Mouse (Mus musculus) brain, embryonic 14.5 days (tissue): ENCODE results near the gene Saa2.

Experiments
- CTCF ChIP-seq: fragments of 200-500 bp; IDR thresholded peaks from 2 replicates; pipeline ENCODE4 v1.5.1; 2012; ENCODE audit warnings: inconsistent platforms, mild to moderate bottlenecking, moderate library complexity, borderline replicate concordance; ENCODE audit not compliant: insufficient read depth, insufficient read length; ENCODE audit errors: extremely low read depth
- POLR2A ChIP-seq: fragments of 200-500 bp; IDR thresholded peaks from 2 replicates; pipeline ENCODE4 v1.6.1; 2012; ENCODE audit warnings: mild to moderate bottlenecking, inconsistent platforms, borderline replicate concordance; ENCODE audit not compliant: poor library complexity, insufficient read depth, insufficient read length, severe bottlenecking; ENCODE audit errors: extremely low read depth

DNA sequence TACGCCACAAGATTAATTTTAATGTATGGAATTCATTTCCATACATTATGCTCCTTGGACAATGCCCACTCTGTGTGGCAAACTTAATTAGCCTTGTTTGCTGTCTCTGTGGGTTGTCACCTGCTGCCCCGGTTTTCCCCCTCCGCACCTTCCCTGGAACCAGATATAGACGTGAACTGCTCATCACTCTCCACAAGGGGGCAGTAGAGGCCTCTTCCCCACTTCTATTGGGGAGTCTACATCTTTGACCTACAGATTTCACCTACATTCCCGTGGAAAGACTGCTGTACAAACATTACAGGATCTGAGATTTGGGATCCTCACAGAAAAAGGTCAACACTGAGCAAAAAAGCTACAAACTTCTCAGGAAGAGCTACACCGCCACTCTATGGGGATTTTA, 37.1 kb upstream of the Saa2 start:
- TF ChIP-seq CTCF (peak; percentile 78), POLR2A (no peak)
